Mouse (Mus musculus) hindbrain, embryonic 13.5 days (tissue): ENCODE data around the gene Madd. TPM values are rescaled to one million over a fixed set of nuclear protein-coding genes. Genes with fewer than 3 reads are reported as not detected.

Experiments
- ATAC-seq: fragments of 200-750 bp; cut with Nextera tagmentation; 2 replicates; pipeline ENCODE4 v1.8.0; 2017; ENCODE audit warnings: moderate TSS enrichment; ENCODE audit not compliant: low FRiP score
- H3K27ac ChIP-seq: fragments of 300-500 bp; sonication (generic); 2 replicates; pipeline ENCODE4 v1.5.1; 2015; ENCODE audit warnings: inconsistent platforms, mild to moderate bottlenecking, moderate library complexity
- H3K27me3 ChIP-seq: fragments of 300-500 bp; sonication (generic); 2 replicates; pipeline ENCODE4 v1.6.1; 2015; ENCODE audit warnings: mild to moderate bottlenecking, inconsistent platforms
- H3K36me3 ChIP-seq: fragments of 300-500 bp; sonication (generic); 2 replicates; pipeline ENCODE4 v1.6.1; 2015; ENCODE audit warnings: mild to moderate bottlenecking, inconsistent platforms
- H3K4me1 ChIP-seq: fragments of 300-500 bp; sonication (generic); replicated peaks from 2 replicates; pipeline ENCODE4 v1.6.1; 2015; ENCODE audit warnings: inconsistent platforms
- H3K4me2 ChIP-seq: fragments of 300-500 bp; sonication (generic); 2 replicates; pipeline ENCODE4 v1.6.1; 2015; ENCODE audit warnings: inconsistent platforms, mild to moderate bottlenecking, moderate library complexity
- H3K4me3 ChIP-seq: fragments of 300-500 bp; sonication (generic); 2 replicates; pipeline ENCODE4 v1.5.1; 2015; ENCODE audit warnings: mild to moderate bottlenecking, inconsistent platforms
- H3K9ac ChIP-seq: fragments of 300-500 bp; sonication (generic); 2 replicates; pipeline ENCODE4 v1.6.1; 2015; ENCODE audit warnings: mild to moderate bottlenecking, inconsistent platforms
- H3K9me3 ChIP-seq: fragments of 300-500 bp; sonication (generic); 2 replicates; pipeline ENCODE4 v1.6.1; 2016; ENCODE audit warnings: inconsistent platforms
- WGBS: fragments of 180-500 bp; shearing (Covaris S2); methylation state at CpG from one replicate; pipeline ENCODE4 v1.1.7; 2015; 5-methylcytosine and 5-hydroxymethylcytosine counted together
- polyA plus RNA-seq: library from polyadenylated mRNA; unstranded; fragments of >200 nt; fragmentation: Nextera tagmentation; extraction: Ambion mirVana; gene quantifications from 2 replicates; pipeline ENCODE4 v1.2.1, GENCODE M21; 2015

The Madd gene
- polyA plus RNA-seq, result 56.7 and 59.2 TPM in 2 replicates

- Histone ChIP-seq H3K27ac (peak within 1 kb of the TSS; percentile 95), H3K9ac (peak within 1 kb of the TSS; percentile 88), H3K9me3 (no peaks in the 10 kb centered on the region), H3K4me1 (peaks cover 36% of the 10 kb centered on the region), H3K36me3 (peaks cover 3% of the 10 kb centered on the region; the same call in 1 of the 2 replicates), H3K4me3 (peak within 1 kb of the TSS; percentile 90), H3K4me2 (peak within 1 kb of the TSS; percentile 78), H3K27me3 (no peaks in the 10 kb centered on the region)
- 71% methylated on average over 15 of the region's 15 CpGs for WGBS
- peak; percentile 1; the same call in 1 of the 2 replicates for ATAC-seq
These were observed at the start of gene Madd for GRCm38 (mm10) chr2:91183711-91184405. Gene Madd, minus strand, starts transcription at chr2:91183837.

GRCm38 (mm10) chr2:91229735-91230134 lies 46.1 kb upstream of the Madd start:
- ATAC-seq, result no peak
- no peak overlapping the region for H3K4me2 ChIP-seq
- 81% methylated on average over 2 of the region's 2 CpGs for WGBS
- H3K27ac ChIP-seq, result no peak overlapping the region
- no peak overlapping the region for H3K9ac ChIP-seq
- H3K9me3 ChIP-seq, result no peaks in the 10 kb centered on the region
- H3K27me3 ChIP-seq, result no peaks in the 10 kb centered on the region
- no peaks in the 10 kb centered on the region for H3K4me1 ChIP-seq
- no peak overlapping the region for H3K4me3 ChIP-seq
- H3K36me3 ChIP-seq, result peaks cover 9% of the 10 kb centered on the region; the same call in 1 of the 2 replicates

- no peak for ATAC-seq
- H3K4me1 ChIP-seq, result no peaks in the 10 kb centered on the region
- no peak overlapping the region for H3K9ac ChIP-seq
- H3K4me2 ChIP-seq, result no peak overlapping the region
- 81% methylated on average over 2 of the region's 2 CpGs for WGBS
- H3K27me3 ChIP-seq, result no peaks in the 10 kb centered on the region
- H3K27ac ChIP-seq, result no peak overlapping the region
- no peak overlapping the region for H3K4me3 ChIP-seq
- no peaks in the 10 kb centered on the region for H3K9me3 ChIP-seq
- no peaks in the 10 kb centered on the region for H3K36me3 ChIP-seq
These were observed 40.0 kb upstream of the Madd start for GRCm38 (mm10) chr2:91223614-91224013.

- WGBS, result 99% methylated on average over 3 of the region's 3 CpGs
- no peak for ATAC-seq
- H3K9me3 ChIP-seq, result no peaks in the 10 kb centered on the region
- no peaks in the 10 kb centered on the region for H3K27me3 ChIP-seq
- 0 out of 2 replicates have a peak, but pooled peaks cover 3% of the 10 kb centered on the region for H3K4me1 ChIP-seq
- H3K36me3 ChIP-seq, result peaks cover 16% of the 10 kb centered on the region
- H3K4me2 ChIP-seq, result no peak overlapping the region
- no peak overlapping the region for H3K4me3 ChIP-seq
- H3K27ac ChIP-seq, result no peak overlapping the region
- H3K9ac ChIP-seq, result no peak overlapping the region
These were observed 36.9 kb upstream of the Madd start for GRCm38 (mm10) chr2:91220501-91220900.

GRCm38 (mm10) chr2:91217032-91217431 lies 33.4 kb upstream of the Madd start:
- no peak overlapping the region for H3K9ac ChIP-seq
- no peaks in the 10 kb centered on the region for H3K27me3 ChIP-seq
- 66% methylated on average over 4 of the region's 4 CpGs for WGBS
- H3K36me3 ChIP-seq, result peaks cover 49% of the 10 kb centered on the region
- H3K4me2 ChIP-seq, result no peak overlapping the region
- no peaks in the 10 kb centered on the region for H3K9me3 ChIP-seq
- H3K4me3 ChIP-seq, result no peak overlapping the region
- H3K27ac ChIP-seq, result no peak overlapping the region
- ATAC-seq, result no peak
- H3K4me1 ChIP-seq, result 0 out of 2 replicates have a peak, but pooled peaks cover 3% of the 10 kb centered on the region

- no peak for ATAC-seq
- H3K36me3 ChIP-seq, result peaks cover 82% of the 10 kb centered on the region
- no peak overlapping the region for H3K4me2 ChIP-seq
- H3K27ac ChIP-seq, result no peak overlapping the region
- 0 out of 2 replicates have a peak, but pooled peaks cover 3% of the 10 kb centered on the region for H3K4me1 ChIP-seq
- no peak overlapping the region for H3K9ac ChIP-seq
- no peaks in the 10 kb centered on the region for H3K9me3 ChIP-seq
- H3K27me3 ChIP-seq, result no peaks in the 10 kb centered on the region
- H3K4me3 ChIP-seq, result no peak overlapping the region
These were observed 29.7 kb upstream of the Madd start for GRCm38 (mm10) chr2:91213311-91213710.

GRCm38 (mm10) chr2:91206254-91206775 lies 22.7 kb upstream of the Madd start:
- no peak overlapping the region for H3K4me2 ChIP-seq
- H3K4me1 ChIP-seq, result peaks cover 31% of the 10 kb centered on the region
- peaks cover 63% of the 10 kb centered on the region for H3K36me3 ChIP-seq
- no peak for ATAC-seq
- no peak overlapping the region for H3K9ac ChIP-seq
- no peaks in the 10 kb centered on the region for H3K9me3 ChIP-seq
- H3K27me3 ChIP-seq, result no peaks in the 10 kb centered on the region
- H3K27ac ChIP-seq, result no peak overlapping the region
- H3K4me3 ChIP-seq, result no peak overlapping the region
- WGBS, result 93% methylated on average over 9 of the region's 9 CpGs

- Histone ChIP-seq H3K9ac (peak overlapping the region; percentile 91), H3K4me2 (peak overlapping the region; percentile 86), H3K27ac (peak overlapping the region; percentile 94), H3K4me3 (peak overlapping the region; percentile 79), H3K9me3 (no peaks in the 10 kb centered on the region), H3K27me3 (no peaks in the 10 kb centered on the region), H3K4me1 (peaks cover 31% of the 10 kb centered on the region), H3K36me3 (peaks cover 35% of the 10 kb centered on the region)
- peak; percentile 75; the same call in 1 of the 2 replicates for ATAC-seq
- 14% methylated on average over 20 of the region's 20 CpGs for WGBS
These were observed 19.5 kb upstream of the Madd start for GRCm38 (mm10) chr2:91202972-91203656.

- H3K27me3 ChIP-seq, result no peaks in the 10 kb centered on the region
- ATAC-seq, result peak; percentile 97
- H3K9me3 ChIP-seq, result no peaks in the 10 kb centered on the region
- peak within 1 kb of the TSS; percentile 94 for H3K27ac ChIP-seq
- H3K4me3 ChIP-seq, result peak within 1 kb of the TSS; percentile 79
- H3K4me1 ChIP-seq, result peaks cover 31% of the 10 kb centered on the region
- H3K9ac ChIP-seq, result peak within 1 kb of the TSS; percentile 91
- peaks cover 28% of the 10 kb centered on the region for H3K36me3 ChIP-seq
- WGBS, result 4% methylated on average over 28 of the region's 28 CpGs
- H3K4me2 ChIP-seq, result peak within 1 kb of the TSS; percentile 86
These were observed 18.8 kb upstream of the Madd start, which contains the start of the genes Nr1h3 and Acp2 for GRCm38 (mm10) chr2:91202222-91202971. Gene Nr1h3, minus strand, starts transcription at chr2:91202834. Gene Acp2, plus strand, starts transcription at chr2:91202885.

- peaks cover 29% of the 10 kb centered on the region for H3K4me1 ChIP-seq
- no peak overlapping the region for H3K9ac ChIP-seq
- no peak overlapping the region for H3K4me2 ChIP-seq
- no peaks in the 10 kb centered on the region for H3K36me3 ChIP-seq
- no peak for ATAC-seq
- H3K4me3 ChIP-seq, result no peak overlapping the region
- WGBS, result 95% methylated on average over 3 of the region's 3 CpGs
- H3K27me3 ChIP-seq, result 0 out of 2 replicates have a peak, but pooled peaks cover 3% of the 10 kb centered on the region
- H3K9me3 ChIP-seq, result no peaks in the 10 kb centered on the region
- H3K27ac ChIP-seq, result no peak overlapping the region
These were observed 15.3 kb upstream of the Madd start for GRCm38 (mm10) chr2:91198888-91199287.

- H3K27me3 ChIP-seq, result 0 out of 2 replicates have a peak, but pooled peaks cover 10% of the 10 kb centered on the region
- H3K36me3 ChIP-seq, result no peaks in the 10 kb centered on the region
- H3K4me1 ChIP-seq, result peaks cover 15% of the 10 kb centered on the region
- H3K4me2 ChIP-seq, result no peak overlapping the region
- no peak overlapping the region for H3K27ac ChIP-seq
- ATAC-seq, result no peak
- no peaks in the 10 kb centered on the region for H3K9me3 ChIP-seq
- H3K4me3 ChIP-seq, result no peak overlapping the region
- no peak overlapping the region for H3K9ac ChIP-seq
- 73% methylated on average over 3 of the region's 3 CpGs for WGBS
These were observed 13.0 kb upstream of the Madd start for GRCm38 (mm10) chr2:91196577-91197001.
